Mouse (Mus musculus): ENCODE data around the gene Tsen34. TPM values are rescaled to one million over a fixed set of nuclear protein-coding genes. Genes with fewer than 3 reads are reported as not detected.

The Tsen34 gene
- total RNA-seq, 2 experiments from 2014 or later, result 22.7 to 31.9 TPM

GRCm38 (mm10) chr7:3665215-3666114 lies 27.2 kb upstream of the Tsen34 start, which contains the start of gene Leng1:
TSS of gene Leng1 (minus strand) at chr7:3665840.
- Histone ChIP-seq H3K4me3 (peak within 1 kb of the TSS; percentile 78), H3K27ac (peak within 1 kb of the TSS; percentile 92)
- no peak for TF ChIP-seq CTCF (IDR thresholded peaks at IDR 0.05)
- intact Hi-C loops (cut with DNase I), result loop anchor here (1.0 to 2.0 kb wide), 2 partner anchors 20 to 27 kb away; partner anchors contain the start of genes Cnot3, Mboat7 and Tsen34
- DNase-seq, result peak; percentile 98

GRCm38 (mm10) chr7:3666921-3667391 lies 25.7 kb upstream of the Tsen34 start:
- Histone ChIP-seq H3K27ac (peak overlapping the region; percentile 31; the same call in 1 of the 2 replicates), H3K4me3 (peak overlapping the region; percentile 39)
- DNase-seq, result no peak
- intact Hi-C loops (cut with DNase I), result no loop called here
- TF ChIP-seq CTCF (IDR thresholded peaks at IDR 0.05), result peak; percentile 11; the same call in 1 of the 2 replicates

GRCm38 (mm10) chr7:3674507-3675227 lies 18.0 kb upstream of the Tsen34 start:
- TF ChIP-seq CTCF (IDR thresholded peaks at IDR 0.05), result peak; percentile 100; the same call in 1 of the 2 replicates
- peak; percentile 86 for DNase-seq
- Histone ChIP-seq H3K27ac (no peak overlapping the region), H3K4me3 (no peak overlapping the region)
- intact Hi-C loops (cut with DNase I), result no loop called here

GRCm38 (mm10) chr7:3675228-3675548 lies 17.5 kb upstream of the Tsen34 start:
- intact Hi-C loops (cut with DNase I), result no loop called here
- H3K27ac ChIP-seq, result no peak overlapping the region
- TF ChIP-seq CTCF (IDR thresholded peaks at IDR 0.05), result no peak
- no peak overlapping the region for H3K4me3 ChIP-seq
- DNase-seq, result no peak

- intact Hi-C loops (cut with DNase I), result no loop called here
- Histone ChIP-seq H3K27ac (no peak overlapping the region), H3K4me3 (no peak overlapping the region)
- TF ChIP-seq CTCF (IDR thresholded peaks at IDR 0.05), result no peak
- DNase-seq, result no peak
Observed at GRCm38 (mm10) chr7:3676371-3676770, 16.3 kb upstream of the Tsen34 start.

GRCm38 (mm10) chr7:3677342-3677741 lies 15.3 kb upstream of the Tsen34 start, which contains the start of gene Tmc4:
TSS of gene Tmc4 (minus strand) at chr7:3677553.
- no peak for DNase-seq
- H3K27ac ChIP-seq, result no peak within 1 kb of the TSS
- no peak within 1 kb of the TSS for H3K4me3 ChIP-seq
- no peak for TF ChIP-seq CTCF (IDR thresholded peaks at IDR 0.05)
- intact Hi-C loops (cut with DNase I), result no loop called here

- no peak for TF ChIP-seq CTCF (IDR thresholded peaks at IDR 0.05)
- no peak for DNase-seq
- no peak overlapping the region for H3K4me3 ChIP-seq
- H3K27ac ChIP-seq, result no peak overlapping the region
- intact Hi-C loops (cut with DNase I), result no loop called here
Observed at GRCm38 (mm10) chr7:3683908-3684550, 8.6 kb upstream of the Tsen34 start.

- no peak overlapping the region for H3K4me3 ChIP-seq
- no peak for TF ChIP-seq CTCF (IDR thresholded peaks at IDR 0.05)
- no peak overlapping the region for H3K27ac ChIP-seq
- intact Hi-C loops (cut with DNase I), result no loop called here
- DNase-seq, result no peak
Observed at GRCm38 (mm10) chr7:3684698-3685097, 8.0 kb upstream of the Tsen34 start.

- Histone ChIP-seq H3K27ac (no peak overlapping the region), H3K4me3 (no peak overlapping the region)
- TF ChIP-seq CTCF (IDR thresholded peaks at IDR 0.05), result no peak
- intact Hi-C loops (cut with DNase I), result no loop called here
- DNase-seq, result no peak
Observed at GRCm38 (mm10) chr7:3685400-3686187, 7.1 kb upstream of the Tsen34 start.

- Histone ChIP-seq H3K27ac (peak overlapping the region; percentile 98), H3K4me3 (peak overlapping the region; percentile 76)
- intact Hi-C loops (cut with DNase I), result loop anchor here (2.0 to 5.0 kb wide), 3 partner anchors 27 to 65 kb away; partner anchors contain the start of genes Cnot3, Leng1, Prpf31 and Tfpt
- TF ChIP-seq CTCF (IDR thresholded peaks at IDR 0.05), result no peak
- no peak for DNase-seq
Observed at GRCm38 (mm10) chr7:3691919-3692318, 744 bp upstream of the Tsen34 start.

GRCm38 (mm10) chr7:3692987-3693808 lies 535 bp downstream of the Tsen34 start, which contains the start of gene Mboat7:
TSS of gene Mboat7 (minus strand) at chr7:3693523.
- H3K27ac ChIP-seq, result peak within 1 kb of the TSS; percentile 98

More at GRCm38 (mm10) chr7:3692987-3693808, 535 bp downstream of the Tsen34 start, which contains the start of gene Mboat7:
- DNase-seq, result peak; percentile 96
- intact Hi-C loops (cut with DNase I), result loop anchor here (2.0 to 5.0 kb wide), 3 partner anchors 28 to 66 kb away; partner anchors contain the start of genes Cnot3, Leng1, Prpf31 and Tfpt
- H3K4me3 ChIP-seq, result peak within 1 kb of the TSS; percentile 76
- TF ChIP-seq CTCF (IDR thresholded peaks at IDR 0.05), result no peak

Data from gastrocnemius, adult 2 months (tissue).